16 mouse cellular contexts compared by ENCODE assay signal in the genomic region with DNA sequence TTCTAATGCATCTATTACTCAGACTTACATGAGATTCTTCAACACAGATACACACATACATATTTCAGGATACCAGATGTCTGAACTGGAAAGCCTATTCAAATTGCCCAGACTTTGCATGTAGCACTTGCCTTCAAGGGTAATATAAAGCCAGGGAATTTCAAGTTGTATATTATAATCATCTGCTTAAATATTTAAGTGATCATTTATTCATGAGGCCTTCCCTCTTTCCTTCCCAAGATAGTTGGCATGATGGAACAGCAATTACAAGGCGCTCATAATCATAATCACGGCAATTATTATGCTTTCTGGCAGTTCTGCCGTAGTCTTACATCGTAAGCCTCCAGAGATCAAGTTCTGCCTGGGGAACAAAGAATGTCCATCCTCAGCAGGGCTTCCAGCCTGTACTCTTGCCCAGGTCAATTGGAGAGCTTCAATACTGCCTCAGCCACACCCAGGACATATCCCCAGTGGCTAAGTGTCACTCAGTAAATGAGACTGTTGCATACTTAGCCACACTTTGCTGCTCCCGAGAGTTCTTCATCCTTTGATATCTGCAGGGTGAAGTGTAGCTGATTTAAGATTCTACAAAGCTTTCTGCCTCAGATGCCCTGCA.
"Had no signal": no experiment of that assay in that cellular context is flagged by ENCODE, and none has a peak within 500 bp of the region (broad histone marks: within the 10 kb centered on the region; RNA-seq: fewer than 3 reads in every experiment).

No protein-coding gene starts in this region.

- H3K4me1 ChIP-seq: limb, embryonic 12.5 days; liver, embryonic 13.5 days; neural tube, embryonic 12.5 days had no signal

- H3K9me3 ChIP-seq: limb, embryonic 12.5 days; liver, embryonic 13.5 days; lung, embryonic 15.5 days; megakaryocyte, embryonic 14.5 days; neural tube, embryonic 12.5 days had no signal

- H3K9ac ChIP-seq: limb, embryonic 12.5 days; liver, embryonic 13.5 days; liver, postnatal 0 days; lung, embryonic 15.5 days; neural tube, embryonic 12.5 days had no signal

- DNase-seq: kidney, adult 11 months; kidney, postnatal 10 days; kidney, postnatal 4 days; liver; liver, embryonic 13.5 days; liver, postnatal 0 days; lung, postnatal 14 days; right cerebral cortex, postnatal 14 days; thymus, postnatal 4 days had no signal

- H3K27ac ChIP-seq: layer of hippocampus, adult 2 months; limb, embryonic 12.5 days; liver, embryonic 13.5 days; lung, embryonic 15.5 days; macrophage; neural tube, embryonic 12.5 days; stomach, postnatal 0 days had no signal

- H3K27me3 ChIP-seq: limb, embryonic 12.5 days; liver, embryonic 13.5 days; lung, embryonic 15.5 days; megakaryocyte, embryonic 14.5 days; neural tube, embryonic 12.5 days had no signal

- ATAC-seq: liver, postnatal 0 days had no signal

- H3K4me2 ChIP-seq: limb, embryonic 12.5 days; liver, embryonic 13.5 days; lung, embryonic 15.5 days; neural tube, embryonic 12.5 days had no signal

- H3K36me3 ChIP-seq: limb, embryonic 12.5 days; liver, embryonic 13.5 days; lung, embryonic 15.5 days; neural tube, embryonic 12.5 days had no signal

- H3K4me3 ChIP-seq: layer of hippocampus, adult 2 months; limb, embryonic 12.5 days; liver, embryonic 13.5 days; lung, embryonic 15.5 days; megakaryocyte, embryonic 14.5 days; neural tube, embryonic 12.5 days had no signal
